In the genomic region with DNA sequence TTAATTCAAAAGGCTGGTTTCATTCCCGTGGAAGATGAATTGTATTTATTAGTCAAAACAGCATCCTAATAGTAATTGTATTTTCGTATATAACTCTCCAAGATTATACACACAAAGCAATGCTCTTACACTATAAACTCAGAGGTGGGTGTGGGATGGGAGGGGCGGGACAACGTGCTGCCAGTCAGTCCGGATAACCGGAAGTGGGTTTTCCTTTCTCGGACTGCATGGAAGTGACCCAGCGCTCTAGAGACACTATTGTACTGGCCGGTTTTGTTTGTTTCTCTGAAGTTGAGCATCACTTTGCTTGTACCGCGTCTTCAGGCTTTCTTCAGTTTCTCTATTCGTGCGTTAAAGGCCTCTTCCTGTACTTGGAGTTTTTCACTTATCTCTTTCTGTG, we compare ENCODE assay signal across 14 mouse cellular contexts.
"Had no signal": no experiment of that assay in that cellular context is flagged by ENCODE, and none has a peak within 500 bp of the region (broad histone marks: within the 10 kb centered on the region; RNA-seq: fewer than 3 reads in every experiment).

No protein-coding gene starts in this region.

- H3K27ac ChIP-seq: left cerebral cortex, adult 2 months; lung, embryonic 15.5 days; midbrain, embryonic 10.5 days; midbrain, embryonic 13.5 days had no signal

- ATAC-seq: intestine, embryonic 16.5 days; midbrain, embryonic 13.5 days had no signal

- H3K4me3 ChIP-seq: left cerebral cortex, adult 2 months; lung, embryonic 15.5 days; midbrain, embryonic 10.5 days; midbrain, embryonic 13.5 days had no signal

- DNase-seq: kidney, adult 18-20 months; kidney, adult 9 months; kidney, postnatal 25 days; layer of hippocampus, postnatal 36 days; lung, adult 18-20 months; lung, postnatal 10 days; lung, postnatal 4 days; thymus, adult 18-20 months; thymus, postnatal 36 days had no signal

- H3K4me2 ChIP-seq: lung, embryonic 15.5 days; midbrain, embryonic 13.5 days had no signal

- H3K9ac ChIP-seq: lung, embryonic 15.5 days; midbrain, embryonic 13.5 days had no signal

- H3K4me1 ChIP-seq: lung, embryonic 15.5 days; midbrain, embryonic 10.5 days; midbrain, embryonic 13.5 days had no signal

- H3K36me3 ChIP-seq: lung, embryonic 15.5 days; midbrain, embryonic 10.5 days; midbrain, embryonic 13.5 days had no signal

- H3K9me3 ChIP-seq: lung, embryonic 15.5 days; midbrain, embryonic 10.5 days had no signal

- H3K27me3 ChIP-seq: lung, embryonic 15.5 days; midbrain, embryonic 13.5 days had no signal
